Mouse (Mus musculus): ENCODE data around the gene Gm12117.

The Gm12117 gene

DNA sequence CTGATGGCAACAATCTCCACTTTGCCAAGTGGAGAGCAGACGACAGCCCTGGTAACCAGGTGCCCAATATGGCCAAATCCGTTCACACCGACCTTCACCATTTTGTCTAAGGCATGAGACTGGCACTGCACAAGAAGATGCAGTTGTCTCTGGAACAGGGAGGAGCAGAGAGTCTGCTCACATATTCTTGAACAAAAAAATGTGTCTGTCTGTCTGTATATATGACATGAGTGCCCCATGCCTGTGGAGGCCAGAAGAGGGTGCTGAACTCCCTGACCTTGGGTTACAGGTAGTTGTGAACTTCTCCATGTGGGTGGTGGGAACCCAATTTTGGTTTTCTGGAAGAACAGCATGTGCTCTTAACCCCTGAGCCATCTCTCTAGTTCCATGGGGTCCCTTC, at the start of gene Gm12117:
Gm12117 (minus strand) TSS at position 101 of the 400 bp plus-strand sequence.
- no peak for DNase-seq (ENCODE audit: low spot score)

- DNase-seq (ENCODE audit: low spot score): no peak
Observed at GRCm38 (mm10) chr11:33319006-33319611, 42.6 kb upstream of the Gm12117 start.

DNA sequence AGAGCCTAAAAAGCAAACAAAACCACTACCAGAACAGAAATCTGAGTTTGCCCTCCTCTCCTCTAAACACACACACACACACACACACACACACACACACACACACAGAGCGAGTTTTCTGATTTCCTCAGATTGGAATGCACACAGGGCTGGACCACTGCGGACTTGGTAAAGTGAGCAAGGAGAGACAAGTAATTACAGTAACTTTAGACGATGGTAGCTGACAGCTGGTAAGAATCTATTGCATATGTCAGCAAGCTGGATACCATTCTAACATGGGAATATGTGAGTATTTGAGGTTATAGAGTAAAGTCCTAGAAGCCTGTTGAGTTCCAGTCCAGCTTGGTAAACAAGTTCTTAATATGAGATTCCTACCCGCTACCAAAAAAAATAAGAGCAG, 33.0 kb upstream of the Gm12117 start:
- DNase-seq (ENCODE audit: low spot score): no peak

DNA sequence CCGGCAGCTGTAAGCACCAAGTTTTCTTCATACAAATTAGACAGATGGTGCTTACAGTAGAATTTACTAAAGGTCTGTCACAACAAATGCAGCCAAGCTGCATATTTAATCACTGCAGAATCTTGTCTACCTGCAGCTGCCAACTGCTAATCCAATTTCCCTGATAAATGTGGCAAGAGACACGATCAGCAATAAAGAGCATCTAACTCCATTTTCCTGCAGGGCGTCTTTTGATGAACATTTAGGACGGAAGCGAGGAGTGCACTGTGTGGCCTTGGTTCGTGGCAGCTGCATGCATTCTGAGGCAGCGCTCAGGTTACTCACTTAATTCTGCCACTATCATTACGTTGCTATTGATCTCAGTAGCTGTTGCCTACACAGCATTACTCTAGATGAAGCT, 24.3 kb upstream of the Gm12117 start:
- DNase-seq (ENCODE audit: low spot score): no peak

GRCm38 (mm10) chr11:33299371-33299770, 22.8 kb upstream of the Gm12117 start:
- DNase-seq (ENCODE audit: low spot score): no peak

DNA sequence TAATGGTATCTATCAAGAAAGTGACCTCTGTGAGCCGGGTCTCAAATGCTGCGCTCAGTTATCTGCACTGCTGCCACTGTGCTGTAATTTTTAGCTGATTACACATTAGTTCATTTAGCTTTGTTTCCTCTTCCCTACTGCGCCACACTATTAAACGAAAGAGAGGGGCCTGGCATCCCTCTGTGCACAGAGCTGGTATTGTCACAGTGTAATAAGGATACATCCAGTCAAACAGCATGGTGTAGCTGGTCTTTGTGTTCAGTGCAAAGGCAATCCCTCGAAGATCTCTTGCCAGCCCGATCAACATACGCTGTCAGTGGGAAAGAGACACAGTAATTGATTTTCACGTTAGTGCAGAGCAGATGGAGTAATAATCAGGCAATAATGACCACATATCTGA, 20.6 kb upstream of the Gm12117 start:
- no peak for DNase-seq (ENCODE audit: low spot score)

DNA sequence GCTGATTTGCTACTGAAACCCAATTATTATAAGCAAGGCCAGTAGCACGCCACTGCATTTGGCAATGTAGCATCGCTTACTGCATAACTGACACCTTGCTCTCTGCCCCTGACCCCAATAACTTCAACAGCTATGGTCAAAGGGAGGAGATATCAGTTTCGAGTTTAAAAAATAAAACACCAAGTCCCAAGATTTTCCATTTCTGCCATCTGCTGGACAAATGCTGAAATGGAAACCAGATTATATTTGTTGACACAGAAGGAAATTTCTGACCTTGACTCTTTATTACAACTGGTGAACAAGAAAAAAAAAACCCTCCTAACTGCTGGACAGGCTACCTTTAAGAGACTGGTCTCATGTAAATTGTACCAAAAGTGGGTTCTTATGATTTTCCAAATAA, 18.9 kb upstream of the Gm12117 start:
- no peak for DNase-seq (ENCODE audit: low spot score)

- no peak for DNase-seq (ENCODE audit: low spot score)
Observed at GRCm38 (mm10) chr11:33294063-33294462, 17.5 kb upstream of the Gm12117 start.

- no peak for DNase-seq (ENCODE audit: low spot score)
Observed at GRCm38 (mm10) chr11:33278571-33278970, 2.0 kb upstream of the Gm12117 start.

DNA sequence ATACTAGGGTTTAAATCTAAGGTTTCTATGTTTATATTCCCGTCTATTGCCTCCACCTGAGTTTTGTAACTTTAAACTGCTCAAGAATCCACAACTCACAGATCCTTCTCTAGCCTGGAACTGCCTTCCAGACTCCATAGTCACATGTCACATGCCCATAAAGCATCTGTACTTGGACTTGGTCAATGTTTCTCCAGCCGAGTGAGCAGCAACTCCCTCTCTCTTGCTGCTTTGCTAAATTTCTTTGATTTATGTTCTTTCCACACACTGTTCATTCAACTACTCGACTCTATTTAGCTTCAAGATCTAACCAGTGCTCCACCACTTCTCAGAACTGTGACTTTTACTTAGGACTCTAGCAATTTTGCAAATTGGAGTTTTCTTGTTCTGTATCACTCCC, 1.7 kb downstream of the Gm12117 start:
- no peak for DNase-seq (ENCODE audit: low spot score)

DNA sequence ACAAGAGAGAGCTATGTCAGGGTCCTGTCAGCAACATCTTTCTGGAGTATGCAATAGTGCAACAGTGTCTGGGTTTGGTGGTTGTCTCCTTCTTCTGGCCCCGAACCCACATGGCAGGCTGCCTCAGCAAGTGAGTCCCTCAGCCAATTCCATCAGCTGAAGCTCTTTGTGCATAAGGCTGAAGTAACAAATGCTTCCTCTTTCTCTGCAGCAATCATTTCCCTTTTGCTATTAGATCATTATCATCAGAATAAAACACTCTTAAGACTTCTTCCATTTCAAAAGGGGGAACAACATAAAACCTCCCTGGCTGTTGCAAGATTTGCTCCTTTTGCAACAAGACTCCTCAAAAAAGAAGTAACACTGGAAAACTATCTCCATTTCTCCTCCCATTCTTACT, 2.2 kb downstream of the Gm12117 start:
- peak; percentile 10 for DNase-seq (ENCODE audit: low spot score)

DNA sequence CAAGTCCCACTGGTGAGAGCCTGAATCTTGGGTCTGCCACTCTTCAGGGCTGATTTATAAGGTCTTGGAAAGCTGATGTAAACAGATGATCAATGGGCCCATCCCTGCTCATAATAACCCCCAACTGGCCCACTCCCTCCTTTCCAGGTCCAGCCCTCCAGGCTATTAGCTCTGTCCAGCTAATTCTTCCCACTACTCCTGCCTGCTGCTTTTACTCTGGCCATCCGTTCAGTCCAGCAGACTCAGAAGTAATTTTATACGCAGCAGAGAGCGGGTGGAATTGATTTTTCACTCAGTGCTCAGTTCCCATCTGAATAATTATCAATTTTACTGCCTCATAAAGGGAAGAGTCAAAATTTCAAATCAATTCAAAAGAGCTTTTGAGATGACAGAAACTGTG, 36.2 kb downstream of the Gm12117 start:
- no peak for DNase-seq (ENCODE audit: low spot score)

- DNase-seq (ENCODE audit: low spot score): no peak
Observed at GRCm38 (mm10) chr11:33234134-33234533, 42.4 kb downstream of the Gm12117 start.

- DNase-seq (ENCODE audit: low spot score): no peak
Observed at GRCm38 (mm10) chr11:33232056-33232455, 44.5 kb downstream of the Gm12117 start.

DNA sequence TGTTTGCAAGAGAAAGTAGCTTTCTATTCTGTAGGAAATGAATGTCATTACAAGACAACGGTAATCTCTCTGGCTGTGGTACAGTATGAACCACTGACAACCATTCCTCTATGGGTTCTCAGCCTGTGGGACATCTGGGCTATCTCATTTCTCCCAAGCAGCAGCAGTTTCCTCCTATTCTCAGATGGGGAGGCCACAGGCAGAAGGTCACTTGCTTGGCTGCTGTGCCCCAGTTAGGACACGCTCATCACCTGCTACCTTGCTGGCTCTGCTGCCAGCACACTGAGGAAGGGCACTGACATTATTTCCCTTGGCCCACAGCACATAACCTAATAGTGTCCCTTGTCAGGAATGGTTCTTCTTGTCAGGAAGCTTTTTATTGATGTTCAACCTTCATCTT, 48.4 kb downstream of the Gm12117 start:
- DNase-seq (ENCODE audit: low spot score): no peak

DNA sequence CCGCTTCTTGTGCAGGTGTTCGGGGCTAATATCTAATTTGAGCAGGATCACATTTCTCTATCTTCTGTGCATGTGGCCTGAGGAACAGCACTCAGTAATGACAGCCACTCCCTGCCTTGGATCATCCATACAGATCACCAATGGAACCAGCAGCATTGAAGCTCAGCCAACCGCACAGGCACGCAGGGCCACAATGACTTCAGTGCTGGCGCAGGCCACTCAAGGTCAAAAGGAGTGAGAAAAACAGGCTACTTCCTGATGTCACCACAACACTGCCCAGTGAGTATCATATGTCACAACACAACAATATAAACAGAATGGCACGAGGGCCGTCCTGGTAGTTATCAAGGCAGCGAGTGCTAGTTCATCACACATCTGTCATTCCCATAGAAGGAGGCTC, 50.0 kb downstream of the Gm12117 start:
- DNase-seq (ENCODE audit: low spot score): no peak
